Mouse (Mus musculus) lung, postnatal 0 days (tissue): ENCODE data around the gene Igsf21. TPM values are rescaled to one million over a fixed set of nuclear protein-coding genes. Genes with fewer than 3 reads are reported as not detected.

Experiments
- ATAC-seq: fragments of 200-750 bp; cut with Nextera tagmentation; 2 replicates; pipeline ENCODE4 v1.8.0; 2017; ENCODE audit warnings: moderate library complexity
- DNase-seq: peaks from one replicate; pipeline ENCODE4 v3.0.0-alpha.2; 2016; ENCODE audit warnings: low spot score
- H3K27ac ChIP-seq: fragments of 300-500 bp; sonication (generic); 2 replicates; pipeline ENCODE4 v1.5.1; 2014; ENCODE audit warnings: antibody characterized with exemption, mild to moderate bottlenecking, low read length, mixed read lengths
- H3K27me3 ChIP-seq: fragments of 300-500 bp; sonication (generic); replicated peaks from 2 replicates; pipeline ENCODE4 v1.6.1; 2014; ENCODE audit warnings: low read length, mixed read lengths; ENCODE audit not compliant: insufficient read depth
- H3K36me3 ChIP-seq: fragments of 300-500 bp; sonication (generic); 2 replicates; pipeline ENCODE4 v1.6.1; 2014; ENCODE audit warnings: low read length, mixed read lengths; ENCODE audit not compliant: insufficient read depth
- H3K4me1 ChIP-seq: fragments of 300-500 bp; sonication (generic); 2 replicates; pipeline ENCODE4 v1.6.1; 2014; ENCODE audit warnings: antibody characterized with exemption, low read depth, low read length, mixed read lengths; ENCODE audit not compliant: insufficient read depth
- H3K4me2 ChIP-seq: fragments of 300-500 bp; sonication (generic); replicated peaks from 2 replicates; pipeline ENCODE4 v1.6.1; 2014; ENCODE audit warnings: low read depth, mild to moderate bottlenecking, low read length, moderate library complexity, mixed read lengths
- H3K4me3 ChIP-seq: fragments of 300-500 bp; sonication (generic); 2 replicates; pipeline ENCODE4 v1.5.1; 2014; ENCODE audit warnings: low read depth, low read length
- H3K9ac ChIP-seq: fragments of 300-500 bp; sonication (generic); replicated peaks from 2 replicates; pipeline ENCODE4 v1.6.1; 2014; ENCODE audit warnings: low read depth, mild to moderate bottlenecking
- H3K9me3 ChIP-seq: fragments of 300-500 bp; sonication (generic); 2 replicates; pipeline ENCODE4 v1.6.1; 2016; ENCODE audit warnings: low read length, mixed read lengths
- CTCF ChIP-seq: IDR thresholded peaks from 2 replicates; pipeline ENCODE4 v1.5.1; 2016; ENCODE audit warnings: antibody characterized with exemption, mild to moderate bottlenecking
- EP300 ChIP-seq: IDR thresholded peaks from 2 replicates; pipeline ENCODE4 v1.6.1; 2016; ENCODE audit warnings: antibody characterized with exemption, mild to moderate bottlenecking, control low read depth
- WGBS: fragments of 180-500 bp; shearing (Covaris S2); extraction: QIAGEN DNeasy Blood & Tissue Kit; methylation state at CpG from one replicate; pipeline ENCODE4 v1.1.7; 2014; 5-methylcytosine and 5-hydroxymethylcytosine counted together
- polyA plus RNA-seq: library from polyadenylated mRNA; unstranded; fragments of >200 nt; fragmentation: Nextera tagmentation; extraction: Ambion mirVana; gene quantifications from 2 replicates; pipeline ENCODE4 v1.2.1, GENCODE M21; 2015

Gene Igsf21
- polyA plus RNA-seq, 1 experiment from 2014 or later = 0.13 TPM

GRCm38 (mm10) chr4:140143178-140143577 is 103.4 kb downstream of the Igsf21 start:
- no peak for ATAC-seq
- Histone ChIP-seq H3K9me3 (no peaks in the 10 kb centered on the region), H3K27ac (no peak overlapping the region), H3K4me1 (no peaks in the 10 kb centered on the region), H3K27me3 (no peaks in the 10 kb centered on the region), H3K36me3 (no peaks in the 10 kb centered on the region), H3K4me2 (no peak overlapping the region), H3K4me3 (no peak overlapping the region), H3K9ac (no peak overlapping the region)
- TF ChIP-seq CTCF (no peak), EP300 (no peak)
- 93% methylated on average over 6 of the region's 6 CpGs for WGBS
- no peak for DNase-seq

GRCm38 (mm10) chr4:140140485-140140884 is 106.1 kb downstream of the Igsf21 start:
- Histone ChIP-seq H3K4me2 (no peak overlapping the region), H3K36me3 (no peaks in the 10 kb centered on the region), H3K9me3 (no peaks in the 10 kb centered on the region), H3K4me3 (no peak overlapping the region), H3K4me1 (no peaks in the 10 kb centered on the region), H3K27me3 (no peaks in the 10 kb centered on the region), H3K27ac (no peak overlapping the region), H3K9ac (no peak overlapping the region)
- ATAC-seq (no peak), DNase-seq (no peak)
- 57% methylated on average over 9 of the region's 9 CpGs for WGBS
- TF ChIP-seq EP300 (no peak), CTCF (peak; percentile 20)

GRCm38 (mm10) chr4:140138846-140139245 is 107.7 kb downstream of the Igsf21 start:
- Histone ChIP-seq H3K9ac (no peak overlapping the region), H3K4me1 (no peaks in the 10 kb centered on the region), H3K9me3 (no peaks in the 10 kb centered on the region), H3K27ac (no peak overlapping the region), H3K27me3 (no peaks in the 10 kb centered on the region), H3K36me3 (no peaks in the 10 kb centered on the region), H3K4me2 (no peak overlapping the region), H3K4me3 (no peak overlapping the region)
- no peak for TF ChIP-seq CTCF
- TF ChIP-seq EP300 = no peak
- WGBS = 42% methylated on average over 5 of the region's 5 CpGs
- no peak for DNase-seq
- no peak for ATAC-seq

GRCm38 (mm10) chr4:140131625-140132321 is 114.8 kb downstream of the Igsf21 start:
- H3K4me2 ChIP-seq = no peak overlapping the region
- ATAC-seq (no peak), DNase-seq (no peak)
- no peaks in the 10 kb centered on the region for H3K27me3 ChIP-seq
- 25% methylated on average over 9 of the region's 9 CpGs for WGBS
- no peaks in the 10 kb centered on the region for H3K4me1 ChIP-seq
- no peaks in the 10 kb centered on the region for H3K9me3 ChIP-seq
- H3K4me3 ChIP-seq = no peak overlapping the region
- TF ChIP-seq CTCF (no peak), EP300 (no peak)
- H3K27ac ChIP-seq = no peak overlapping the region
- H3K36me3 ChIP-seq = no peaks in the 10 kb centered on the region
- H3K9ac ChIP-seq = no peak overlapping the region

GRCm38 (mm10) chr4:140131201-140131600 is 115.4 kb downstream of the Igsf21 start:
- WGBS = 5% methylated on average over 5 of the region's 5 CpGs
- no peak for DNase-seq
- Histone ChIP-seq H3K36me3 (no peaks in the 10 kb centered on the region), H3K9me3 (no peaks in the 10 kb centered on the region), H3K4me1 (no peaks in the 10 kb centered on the region), H3K27ac (no peak overlapping the region), H3K4me3 (no peak overlapping the region), H3K27me3 (no peaks in the 10 kb centered on the region), H3K9ac (no peak overlapping the region), H3K4me2 (no peak overlapping the region)
- ATAC-seq = no peak
- no peak for TF ChIP-seq CTCF
- no peak for TF ChIP-seq EP300

- Histone ChIP-seq H3K4me3 (no peak overlapping the region), H3K4me1 (no peaks in the 10 kb centered on the region), H3K9ac (no peak overlapping the region), H3K9me3 (no peaks in the 10 kb centered on the region), H3K27ac (no peak overlapping the region), H3K36me3 (no peaks in the 10 kb centered on the region), H3K27me3 (no peaks in the 10 kb centered on the region), H3K4me2 (no peak overlapping the region)
- 35% methylated on average over 12 of the region's 12 CpGs for WGBS
- TF ChIP-seq CTCF = no peak
- no peak for TF ChIP-seq EP300
- ATAC-seq (no peak), DNase-seq (no peak)
Observed at GRCm38 (mm10) chr4:140129553-140130275, 116.9 kb downstream of the Igsf21 start.
